Mouse (Mus musculus) limb, embryonic 10.5 days (tissue): ENCODE measurements around the gene Lmcd1. TPM values are rescaled to one million over a fixed set of nuclear protein-coding genes. Genes with fewer than 3 reads are reported as not detected.

Experiments used
- DNase-seq: peaks from one replicate; pipeline ENCODE4 v3.0.0-alpha.2; 2017; ENCODE audit warnings: low spot score
- H3K27ac ChIP-seq: fragments of 300-500 bp; sonication (generic); 2 replicates; pipeline ENCODE4 v1.5.1; 2016; ENCODE audit warnings: mild to moderate bottlenecking
- H3K27me3 ChIP-seq: fragments of 300-500 bp; sonication (generic); 2 replicates; pipeline ENCODE4 v1.6.1; 2016; ENCODE audit warnings: low read depth, mild to moderate bottlenecking; ENCODE audit not compliant: poor library complexity, severe bottlenecking
- H3K36me3 ChIP-seq: fragments of 300-500 bp; sonication (generic); 2 replicates; pipeline ENCODE4 v1.6.1; 2016; ENCODE audit warnings: mild to moderate bottlenecking, moderate library complexity
- H3K4me1 ChIP-seq: fragments of 300-500 bp; sonication (generic); 2 replicates; pipeline ENCODE4 v1.6.1; 2016
- H3K4me3 ChIP-seq: fragments of 300-500 bp; sonication (generic); 2 replicates; pipeline ENCODE4 v1.5.1; 2016; ENCODE audit warnings: mild to moderate bottlenecking, moderate library complexity
- H3K9me3 ChIP-seq: fragments of 300-500 bp; sonication (generic); replicated peaks from 2 replicates; pipeline ENCODE4 v1.6.1; 2016; ENCODE audit warnings: mild to moderate bottlenecking
- WGBS: fragments of 180-500 bp; shearing (Covaris S2); methylation state at CpG from one replicate; pipeline ENCODE4 v1.1.7; 2016; 5-methylcytosine and 5-hydroxymethylcytosine counted together
- polyA plus RNA-seq: library from polyadenylated mRNA; unstranded; fragments of >200 nt; fragmentation: Nextera tagmentation; extraction: Ambion mirVana; gene quantifications from 2 replicates; pipeline ENCODE4 v1.2.1, GENCODE M21; 2016

Lmcd1 gene
- polyA plus RNA-seq, 1 experiment from 2014 or later = 6.0 TPM

GRCm38 (mm10) chr6:112300146-112300545 is 26.6 kb downstream of the Lmcd1 start:
- Histone ChIP-seq H3K27ac (no peak overlapping the region), H3K4me1 (peaks cover 21% of the 10 kb centered on the region), H3K9me3 (no peaks in the 10 kb centered on the region), H3K27me3 (no peaks in the 10 kb centered on the region), H3K4me3 (no peak overlapping the region), H3K36me3 (no peaks in the 10 kb centered on the region)
- DNase-seq = no peak
- 81% methylated on average over 7 of the region's 7 CpGs for whole genome bisulfite sequencing

GRCm38 (mm10) chr6:112300633-112301032 is 27.1 kb downstream of the Lmcd1 start:
- H3K27ac ChIP-seq = no peak overlapping the region
- peaks cover 21% of the 10 kb centered on the region for H3K4me1 ChIP-seq
- no peak overlapping the region for H3K4me3 ChIP-seq
- H3K9me3 ChIP-seq = no peaks in the 10 kb centered on the region
- no peak for DNase-seq
- 94% methylated on average over 1 of the region's 1 CpGs for WGBS
- H3K36me3 ChIP-seq = no peaks in the 10 kb centered on the region
- H3K27me3 ChIP-seq = no peaks in the 10 kb centered on the region

- H3K9me3 ChIP-seq = no peaks in the 10 kb centered on the region
- H3K4me1 ChIP-seq = peaks cover 21% of the 10 kb centered on the region
- no peak overlapping the region for H3K27ac ChIP-seq
- no peaks in the 10 kb centered on the region for H3K36me3 ChIP-seq
- WGBS = 31% methylated on average over 7 of the region's 7 CpGs
- no peak for DNase-seq
- no peak overlapping the region for H3K4me3 ChIP-seq
- H3K27me3 ChIP-seq = no peaks in the 10 kb centered on the region
Observed at GRCm38 (mm10) chr6:112302248-112302647, 28.7 kb downstream of the Lmcd1 start.

GRCm38 (mm10) chr6:112302814-112303383 is 29.3 kb downstream of the Lmcd1 start:
- Histone ChIP-seq H3K9me3 (no peaks in the 10 kb centered on the region), H3K4me3 (no peak overlapping the region), H3K4me1 (peaks cover 21% of the 10 kb centered on the region), H3K27ac (no peak overlapping the region), H3K36me3 (no peaks in the 10 kb centered on the region), H3K27me3 (no peaks in the 10 kb centered on the region)
- WGBS = 64% methylated on average over 9 of the region's 9 CpGs
- no peak for DNase-seq

GRCm38 (mm10) chr6:112304751-112305150 is 31.2 kb downstream of the Lmcd1 start:
- 37% methylated on average over 8 of the region's 8 CpGs for WGBS
- Histone ChIP-seq H3K27me3 (no peaks in the 10 kb centered on the region), H3K27ac (no peak overlapping the region; the same call in 1 of the 2 replicates), H3K36me3 (no peaks in the 10 kb centered on the region), H3K9me3 (no peaks in the 10 kb centered on the region), H3K4me1 (peaks cover 33% of the 10 kb centered on the region), H3K4me3 (no peak overlapping the region)
- no peak for DNase-seq

- H3K27me3 ChIP-seq = no peaks in the 10 kb centered on the region
- DNase-seq = peak; percentile 55
- H3K27ac ChIP-seq = no peak overlapping the region
- H3K4me3 ChIP-seq = no peak overlapping the region
- WGBS = 31% methylated on average over 6 of the region's 6 CpGs
- no peaks in the 10 kb centered on the region for H3K9me3 ChIP-seq
- H3K36me3 ChIP-seq = no peaks in the 10 kb centered on the region
- peaks cover 36% of the 10 kb centered on the region for H3K4me1 ChIP-seq
Observed at GRCm38 (mm10) chr6:112309330-112309938, 35.9 kb downstream of the Lmcd1 start.

GRCm38 (mm10) chr6:112311385-112311784 is 37.8 kb downstream of the Lmcd1 start:
- peak overlapping the region; percentile 14; the same call in 1 of the 2 replicates for H3K27ac ChIP-seq
- H3K4me1 ChIP-seq = peaks cover 29% of the 10 kb centered on the region
- H3K27me3 ChIP-seq = no peaks in the 10 kb centered on the region
- H3K9me3 ChIP-seq = no peaks in the 10 kb centered on the region
- 10% methylated on average over 4 of the region's 4 CpGs for WGBS
- peak; percentile 45 for DNase-seq
- H3K36me3 ChIP-seq = no peaks in the 10 kb centered on the region
- H3K4me3 ChIP-seq = no peak overlapping the region

- DNase-seq = no peak
- no peaks in the 10 kb centered on the region for H3K4me1 ChIP-seq
- no peaks in the 10 kb centered on the region for H3K36me3 ChIP-seq
- H3K4me3 ChIP-seq = no peak overlapping the region
- H3K9me3 ChIP-seq = no peaks in the 10 kb centered on the region
- WGBS = 87% methylated on average over 4 of the region's 4 CpGs
- no peak overlapping the region for H3K27ac ChIP-seq
- H3K27me3 ChIP-seq = no peaks in the 10 kb centered on the region
Observed at GRCm38 (mm10) chr6:112319449-112319848, 45.9 kb downstream of the Lmcd1 start.

GRCm38 (mm10) chr6:112320679-112321078 is 47.1 kb downstream of the Lmcd1 start:
- Histone ChIP-seq H3K9me3 (no peaks in the 10 kb centered on the region), H3K4me3 (no peak overlapping the region), H3K4me1 (no peaks in the 10 kb centered on the region), H3K27me3 (no peaks in the 10 kb centered on the region), H3K27ac (no peak overlapping the region), H3K36me3 (no peaks in the 10 kb centered on the region)
- WGBS = 50% methylated on average over 5 of the region's 5 CpGs
- DNase-seq = no peak

- no peaks in the 10 kb centered on the region for H3K27me3 ChIP-seq
- DNase-seq = no peak
- no peak overlapping the region for H3K4me3 ChIP-seq
- no peak overlapping the region for H3K27ac ChIP-seq
- no peaks in the 10 kb centered on the region for H3K36me3 ChIP-seq
- H3K4me1 ChIP-seq = no peaks in the 10 kb centered on the region
- WGBS = 88% methylated on average over 5 of the region's 5 CpGs
- no peaks in the 10 kb centered on the region for H3K9me3 ChIP-seq
Observed at GRCm38 (mm10) chr6:112322916-112323315, 49.4 kb downstream of the Lmcd1 start.

GRCm38 (mm10) chr6:112325213-112325612 is 51.7 kb downstream of the Lmcd1 start:
- WGBS = 97% methylated on average over 3 of the region's 3 CpGs
- Histone ChIP-seq H3K4me1 (no peaks in the 10 kb centered on the region), H3K27ac (no peak overlapping the region), H3K4me3 (no peak overlapping the region), H3K27me3 (no peaks in the 10 kb centered on the region), H3K36me3 (no peaks in the 10 kb centered on the region), H3K9me3 (no peaks in the 10 kb centered on the region)
- no peak for DNase-seq

GRCm38 (mm10) chr6:112327793-112328192 is 54.2 kb downstream of the Lmcd1 start:
- H3K4me3 ChIP-seq = no peak overlapping the region
- no peak overlapping the region for H3K27ac ChIP-seq
- no peaks in the 10 kb centered on the region for H3K27me3 ChIP-seq
- no peaks in the 10 kb centered on the region for H3K9me3 ChIP-seq
- 86% methylated on average over 5 of the region's 5 CpGs for WGBS
- H3K4me1 ChIP-seq = no peaks in the 10 kb centered on the region
- no peaks in the 10 kb centered on the region for H3K36me3 ChIP-seq
- no peak for DNase-seq

- WGBS = 94% methylated on average over 5 of the region's 5 CpGs
- Histone ChIP-seq H3K9me3 (no peaks in the 10 kb centered on the region), H3K4me3 (no peak overlapping the region), H3K36me3 (no peaks in the 10 kb centered on the region), H3K4me1 (no peaks in the 10 kb centered on the region), H3K27ac (no peak overlapping the region), H3K27me3 (no peaks in the 10 kb centered on the region)
- DNase-seq = no peak
Observed at GRCm38 (mm10) chr6:112330520-112331222, 57.1 kb downstream of the Lmcd1 start.
